Mouse (Mus musculus) thymus, adult 2 months (tissue): ENCODE measurements around the gene Scmh1. TPM values are rescaled to one million over a fixed set of nuclear protein-coding genes. Genes with fewer than 3 reads are reported as not detected.

Experiments
- DNase-seq: peaks from one replicate; pipeline ENCODE4 v3.0.0; 2021
- H3K27ac ChIP-seq: fragments of 200-500 bp; 2 replicates; pipeline ENCODE4 v1.5.1; 2012; ENCODE audit warnings: low read length, control low read depth; ENCODE audit not compliant: control insufficient read depth, insufficient read depth
- H3K27me3 ChIP-seq: fragments of 200-500 bp; 2 replicates; pipeline ENCODE4 v1.6.1; 2012; ENCODE audit warnings: mild to moderate bottlenecking, low read length, moderate library complexity, mixed read lengths; ENCODE audit not compliant: control insufficient read depth, insufficient read depth
- H3K36me3 ChIP-seq: fragments of 200-500 bp; 2 replicates; pipeline ENCODE4 v1.6.1; 2012; ENCODE audit warnings: mild to moderate bottlenecking, low read length, moderate library complexity; ENCODE audit not compliant: control insufficient read depth, insufficient read depth
- H3K4me1 ChIP-seq: fragments of 200-500 bp; replicated peaks from 2 replicates; pipeline ENCODE4 v1.6.1; 2012; ENCODE audit warnings: low read length; ENCODE audit not compliant: control insufficient read depth, insufficient read depth
- H3K4me3 ChIP-seq: fragments of 200-500 bp; 2 replicates; pipeline ENCODE4 v1.5.1; 2012; ENCODE audit warnings: mild to moderate bottlenecking, low read length, control low read depth, moderate library complexity; ENCODE audit not compliant: control insufficient read depth, insufficient read depth
- CTCF ChIP-seq: fragments of 200-500 bp; IDR thresholded peaks from 2 replicates; pipeline ENCODE4 v1.5.1; 2012; ENCODE audit warnings: mild to moderate bottlenecking, control low read depth, low read length, moderate library complexity, borderline replicate concordance; ENCODE audit not compliant: control insufficient read depth, poor library complexity, insufficient read depth; ENCODE audit errors: extremely low read depth
- POLR2A ChIP-seq: fragments of 200-500 bp; IDR thresholded peaks from 2 replicates; pipeline ENCODE4 v1.6.1; 2012; ENCODE audit warnings: mild to moderate bottlenecking, low read length, control low read depth, moderate library complexity; ENCODE audit not compliant: control insufficient read depth, poor library complexity, insufficient read depth; ENCODE audit errors: extremely low read depth
- WGBS: fragments of 180-500 bp; shearing (Covaris S2); methylation state at CpG from one replicate; pipeline ENCODE4 v1.1.7; 2018; 5-methylcytosine and 5-hydroxymethylcytosine counted together
- polyA plus RNA-seq: library from polyadenylated mRNA; depleted of rRNA; stranded (reverse); fragments of >200 nt; gene quantifications from 2 replicates; pipeline ENCODE4 v1.2.3, GENCODE M21; 2012; rRNA removed

Scmh1 gene
- polyA plus RNA-seq: 41.7 and 48.3 TPM in 2 replicates

GRCm38 (mm10) chr4:120405144-120405805 is at the start of gene Scmh1:
Gene Scmh1 (plus strand): TSS chr4:120405281.
- Histone ChIP-seq H3K4me3 (peak within 1 kb of the TSS; percentile 96), H3K4me1 (peaks cover 4% of the 10 kb centered on the region; the same call in 1 of the 2 replicates), H3K27ac (no peak within 1 kb of the TSS), H3K36me3 (no peaks in the 10 kb centered on the region), H3K27me3 (no peaks in the 10 kb centered on the region)
- DNase-seq: peak; percentile 66
- WGBS: under 1% methylated on average over 77 of the region's 102 CpGs
- no peak for TF ChIP-seq CTCF
- TF ChIP-seq POLR2A: no peak

- H3K27me3 ChIP-seq: no peaks in the 10 kb centered on the region
- no peaks in the 10 kb centered on the region for H3K36me3 ChIP-seq
- TF ChIP-seq CTCF (no peak), POLR2A (no peak)
- no peak overlapping the region for H3K27ac ChIP-seq
- H3K4me1 ChIP-seq: no peaks in the 10 kb centered on the region
- DNase-seq: no peak
- no peak overlapping the region for H3K4me3 ChIP-seq
- 40% methylated on average over 8 of the region's 8 CpGs for WGBS
These were observed 45.0 kb upstream of the Scmh1 start for GRCm38 (mm10) chr4:120360011-120360521.

- no peaks in the 10 kb centered on the region for H3K27me3 ChIP-seq
- WGBS: 3% methylated on average over 3 of the region's 3 CpGs
- TF ChIP-seq POLR2A (no peak), CTCF (no peak)
- H3K36me3 ChIP-seq: no peaks in the 10 kb centered on the region
- H3K27ac ChIP-seq: no peak overlapping the region
- H3K4me3 ChIP-seq: no peak overlapping the region
- no peak for DNase-seq
- no peaks in the 10 kb centered on the region for H3K4me1 ChIP-seq
These were observed 40.4 kb upstream of the Scmh1 start for GRCm38 (mm10) chr4:120364729-120365128.

- 81% methylated on average over 5 of the region's 5 CpGs for WGBS
- no peaks in the 10 kb centered on the region for H3K4me1 ChIP-seq
These were observed 39.6 kb upstream of the Scmh1 start for GRCm38 (mm10) chr4:120365456-120365855.

GRCm38 (mm10) chr4:120368031-120368430 is 37.0 kb upstream of the Scmh1 start:
- DNase-seq: no peak
- no peak overlapping the region for H3K4me3 ChIP-seq
- H3K4me1 ChIP-seq: no peaks in the 10 kb centered on the region
- TF ChIP-seq POLR2A (no peak), CTCF (no peak)
- 92% methylated on average over 2 of the region's 2 CpGs for WGBS
- no peak overlapping the region for H3K27ac ChIP-seq
- H3K36me3 ChIP-seq: no peaks in the 10 kb centered on the region
- no peaks in the 10 kb centered on the region for H3K27me3 ChIP-seq

More at GRCm38 (mm10) chr4:120365456-120365855, 39.6 kb upstream of the Scmh1 start:
- Histone ChIP-seq H3K27me3 (no peaks in the 10 kb centered on the region), H3K27ac (no peak overlapping the region), H3K36me3 (no peaks in the 10 kb centered on the region), H3K4me3 (no peak overlapping the region)
- DNase-seq: no peak
- TF ChIP-seq CTCF (no peak), POLR2A (no peak)

- WGBS: 10% methylated on average over 4 of the region's 4 CpGs
These were observed 36.4 kb upstream of the Scmh1 start for GRCm38 (mm10) chr4:120368663-120369062.

More at GRCm38 (mm10) chr4:120368663-120369062, 36.4 kb upstream of the Scmh1 start:
- no peaks in the 10 kb centered on the region for H3K36me3 ChIP-seq
- no peak overlapping the region for H3K4me3 ChIP-seq
- peak; percentile 53; the same call in 1 of the 2 replicates for TF ChIP-seq CTCF
- no peak for TF ChIP-seq POLR2A
- H3K27me3 ChIP-seq: no peaks in the 10 kb centered on the region
- peak; percentile 57 for DNase-seq
- no peak overlapping the region for H3K27ac ChIP-seq
- H3K4me1 ChIP-seq: no peaks in the 10 kb centered on the region
